Mouse (Mus musculus) cerebellum, adult 2 months (tissue): ENCODE measurements around the gene Camkk1.

Experiments used
- CTCF ChIP-seq: fragments of 200-500 bp; IDR thresholded peaks from 2 replicates; pipeline ENCODE4 v1.5.1; 2011; ENCODE audit warnings: low read depth, mild to moderate bottlenecking, control low read depth, low read length, moderate library complexity, borderline replicate concordance; ENCODE audit not compliant: insufficient read depth
- POLR2A ChIP-seq: fragments of 200-500 bp; IDR thresholded peaks from 2 replicates; pipeline ENCODE4 v1.6.1; 2011; ENCODE audit warnings: low read length, control low read depth, borderline replicate concordance; ENCODE audit not compliant: insufficient read depth

GRCm38 (mm10) chr11:72974995-72975503, 43.8 kb upstream of the Camkk1 start:
- no peak for TF ChIP-seq CTCF
- TF ChIP-seq POLR2A: no peak
